Mouse (Mus musculus) heart, embryonic 11.5 days (tissue): Measurements from ENCODE around the gene Tkt. TPM values are rescaled to one million over a fixed set of nuclear protein-coding genes. Genes with fewer than 3 reads are reported as not detected.

Experiments
- ATAC-seq: fragments of 200-750 bp; cut with Nextera tagmentation; replicated peaks from 2 replicates; pipeline ENCODE4 v1.8.0; 2017; ENCODE audit warnings: moderate library complexity; ENCODE audit not compliant: insufficient number of reproducible peaks, low FRiP score, low TSS enrichment
- H3K27ac ChIP-seq: fragments of 300-500 bp; sonication (generic); 2 replicates; pipeline ENCODE4 v1.5.1; 2014; ENCODE audit warnings: mild to moderate bottlenecking, low read depth, low read length
- H3K27me3 ChIP-seq: fragments of 300-500 bp; sonication (generic); 2 replicates; pipeline ENCODE4 v1.6.1; 2014; ENCODE audit warnings: mild to moderate bottlenecking, low read length, mixed read lengths; ENCODE audit not compliant: control insufficient read depth, insufficient read depth
- H3K36me3 ChIP-seq: fragments of 300-500 bp; sonication (generic); 2 replicates; pipeline ENCODE4 v1.6.1; 2014; ENCODE audit warnings: mild to moderate bottlenecking, low read length, moderate library complexity, mixed read lengths; ENCODE audit not compliant: control insufficient read depth, insufficient read depth
- H3K4me1 ChIP-seq: fragments of 300-500 bp; sonication (generic); 2 replicates; pipeline ENCODE4 v1.6.1; 2014; ENCODE audit warnings: low read length; ENCODE audit not compliant: control insufficient read depth, insufficient read depth
- H3K4me2 ChIP-seq: fragments of 300-500 bp; sonication (generic); 2 replicates; pipeline ENCODE4 v1.6.1; 2014; ENCODE audit warnings: mild to moderate bottlenecking, moderate library complexity
- H3K4me3 ChIP-seq: fragments of 300-500 bp; sonication (generic); 2 replicates; pipeline ENCODE4 v1.5.1; 2014; ENCODE audit warnings: low read depth, low read length
- H3K9ac ChIP-seq: fragments of 300-500 bp; sonication (generic); 2 replicates; pipeline ENCODE4 v1.6.1; 2014; ENCODE audit warnings: mild to moderate bottlenecking, low read depth, low read length, moderate library complexity
- H3K9me3 ChIP-seq: fragments of 300-500 bp; sonication (generic); replicated peaks from 2 replicates; pipeline ENCODE4 v1.6.1; 2016; ENCODE audit warnings: low read length; ENCODE audit not compliant: control insufficient read depth
- WGBS: fragments of 180-500 bp; shearing (Covaris S2); extraction: QIAGEN DNeasy Blood & Tissue Kit; methylation state at CpG from one replicate; pipeline ENCODE4 v1.1.7; 2014; ENCODE audit not compliant: insufficient replicate concordance; 5-methylcytosine and 5-hydroxymethylcytosine counted together
- polyA plus RNA-seq: library from polyadenylated mRNA; unstranded; fragments of >200 nt; fragmentation: Nextera tagmentation; extraction: Ambion mirVana; gene quantifications from 2 replicates; pipeline ENCODE4 v1.2.1, GENCODE M21; 2014

The Tkt gene
- polyA plus RNA-seq, 1 experiment from 2014 or later: 38.6 TPM

DNA sequence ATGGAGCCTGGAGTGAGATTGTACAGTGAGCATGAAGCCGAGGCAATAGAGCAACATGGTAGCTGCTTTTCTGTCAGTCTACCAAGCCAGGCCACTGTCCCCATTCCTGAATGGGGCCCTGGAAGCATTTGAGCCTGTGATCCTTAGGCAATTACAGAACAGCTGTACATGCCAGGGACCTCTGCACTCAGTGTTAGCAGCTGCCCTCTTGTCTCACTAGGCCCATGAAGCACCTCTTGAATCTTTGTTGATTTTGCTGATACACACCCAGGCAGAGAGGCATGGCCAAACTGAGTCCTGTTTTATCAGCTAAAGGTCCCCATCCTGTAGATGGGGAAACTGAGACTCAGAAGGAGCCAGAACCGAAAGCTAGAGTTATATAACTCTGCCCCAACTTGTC lies 62.1 kb downstream of the Tkt start:
- peaks cover 10% of the 10 kb centered on the region; the same call in 1 of the 2 replicates for H3K4me1 ChIP-seq
- no peak overlapping the region for H3K9ac ChIP-seq
- H3K27me3 ChIP-seq: no peaks in the 10 kb centered on the region
- WGBS: 72% methylated on average over 2 of the region's 2 CpGs
- no peaks in the 10 kb centered on the region for H3K9me3 ChIP-seq
- H3K4me3 ChIP-seq: no peak overlapping the region
- ATAC-seq: no peak
- no peak overlapping the region for H3K27ac ChIP-seq
- 0 out of 2 replicates have a peak, but pooled peaks cover 2% of the 10 kb centered on the region for H3K36me3 ChIP-seq
- H3K4me2 ChIP-seq: no peak overlapping the region

DNA sequence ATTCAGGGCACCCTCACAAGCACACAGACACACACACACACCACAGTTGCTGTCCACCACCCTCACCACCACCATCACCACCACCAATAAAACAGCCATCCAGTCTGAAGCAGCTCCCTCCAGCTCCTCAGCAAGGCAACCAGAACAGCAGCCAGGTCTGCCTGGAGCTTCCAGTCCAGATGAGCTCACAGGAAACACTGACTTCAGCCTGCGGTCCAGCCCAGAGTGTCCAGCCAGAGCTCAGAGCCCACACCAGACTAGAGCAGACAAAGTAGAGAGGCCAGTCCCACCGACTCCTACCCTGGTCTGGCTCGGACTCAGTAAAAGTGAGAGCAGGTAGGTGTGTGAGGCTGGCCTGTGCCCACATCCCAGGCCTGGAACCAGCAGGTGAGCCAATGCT lies 62.8 kb downstream of the Tkt start:
- peaks cover 10% of the 10 kb centered on the region; the same call in 1 of the 2 replicates for H3K4me1 ChIP-seq
- H3K4me2 ChIP-seq: no peak overlapping the region
- no peaks in the 10 kb centered on the region for H3K9me3 ChIP-seq
- H3K27ac ChIP-seq: no peak overlapping the region
- ATAC-seq: no peak
- H3K27me3 ChIP-seq: no peaks in the 10 kb centered on the region
- H3K9ac ChIP-seq: no peak overlapping the region
- 0 out of 2 replicates have a peak, but pooled peaks cover 2% of the 10 kb centered on the region for H3K36me3 ChIP-seq
- WGBS: 63% methylated on average over 3 of the region's 3 CpGs
- no peak overlapping the region for H3K4me3 ChIP-seq

DNA sequence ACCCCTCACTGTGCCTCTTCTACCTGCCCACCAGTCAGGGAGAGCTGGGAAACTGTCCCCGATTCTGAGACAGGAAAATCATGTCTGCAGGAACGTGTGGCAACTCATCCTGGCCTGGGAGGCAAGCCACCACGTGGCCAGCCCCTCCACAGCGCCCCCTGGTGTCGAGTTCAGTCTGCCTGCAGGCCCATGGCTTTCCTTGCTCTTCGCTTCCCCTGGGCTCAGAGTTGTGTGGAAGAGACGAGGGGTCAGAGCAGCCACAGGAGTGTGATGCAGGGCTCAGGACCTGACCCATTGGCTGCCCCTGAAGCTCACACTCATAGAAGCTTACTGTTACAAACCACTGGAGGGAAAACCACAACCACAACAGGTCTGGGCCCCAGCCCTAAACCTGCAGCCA lies 64.4 kb downstream of the Tkt start:
- Histone ChIP-seq H3K36me3 (0 out of 2 replicates have a peak, but pooled peaks cover 2% of the 10 kb centered on the region), H3K9ac (no peak overlapping the region), H3K4me3 (no peak overlapping the region), H3K4me1 (peaks cover 10% of the 10 kb centered on the region; the same call in 1 of the 2 replicates), H3K9me3 (no peaks in the 10 kb centered on the region), H3K27me3 (no peaks in the 10 kb centered on the region), H3K4me2 (no peak overlapping the region), H3K27ac (no peak overlapping the region)
- WGBS: 17% methylated on average over 7 of the region's 7 CpGs
- no peak for ATAC-seq

DNA sequence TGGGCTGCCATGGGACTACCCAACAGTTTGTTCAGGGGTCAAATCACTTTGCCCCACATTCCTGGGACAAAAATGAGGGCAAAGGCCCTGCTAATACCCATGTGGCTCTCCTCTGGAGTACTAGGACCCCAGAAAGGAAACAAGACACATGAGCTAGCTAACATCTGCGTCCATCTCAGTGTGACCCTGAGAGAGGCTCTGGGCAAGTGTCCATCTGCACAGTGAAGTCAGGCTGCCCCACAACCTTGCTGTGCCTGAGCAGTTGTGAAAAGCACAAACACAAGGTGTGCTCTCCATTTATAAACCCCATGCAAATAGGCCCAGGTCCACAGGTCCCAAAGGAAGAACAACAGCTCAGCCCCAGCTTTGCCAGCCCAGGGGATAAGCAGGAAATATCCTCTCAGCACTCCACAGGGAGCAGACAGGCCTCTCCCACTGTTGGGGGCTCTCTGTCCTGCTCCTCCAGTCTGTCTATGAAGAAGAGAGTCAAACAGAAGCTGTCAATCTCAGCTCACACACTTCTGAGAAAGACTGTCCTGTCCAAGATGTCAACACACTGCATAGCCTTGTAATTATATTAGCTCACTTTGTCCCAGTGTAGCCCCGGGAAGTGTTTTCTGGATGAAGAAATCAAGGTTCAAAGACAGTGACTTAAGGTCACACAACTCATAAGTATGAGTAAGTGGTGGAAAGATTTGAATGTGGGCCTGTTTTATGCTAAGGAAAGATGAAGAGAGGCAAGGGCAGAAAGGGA lies 65.0 kb downstream of the Tkt start:
- Histone ChIP-seq H3K27me3 (no peaks in the 10 kb centered on the region), H3K4me2 (no peak overlapping the region), H3K9me3 (no peaks in the 10 kb centered on the region), H3K36me3 (0 out of 2 replicates have a peak, but pooled peaks cover 2% of the 10 kb centered on the region), H3K4me3 (no peak overlapping the region), H3K27ac (no peak overlapping the region), H3K9ac (no peak overlapping the region), H3K4me1 (peaks cover 10% of the 10 kb centered on the region; the same call in 1 of the 2 replicates)
- 82% methylated on average over 2 of the region's 2 CpGs for WGBS
- no peak for ATAC-seq

DNA sequence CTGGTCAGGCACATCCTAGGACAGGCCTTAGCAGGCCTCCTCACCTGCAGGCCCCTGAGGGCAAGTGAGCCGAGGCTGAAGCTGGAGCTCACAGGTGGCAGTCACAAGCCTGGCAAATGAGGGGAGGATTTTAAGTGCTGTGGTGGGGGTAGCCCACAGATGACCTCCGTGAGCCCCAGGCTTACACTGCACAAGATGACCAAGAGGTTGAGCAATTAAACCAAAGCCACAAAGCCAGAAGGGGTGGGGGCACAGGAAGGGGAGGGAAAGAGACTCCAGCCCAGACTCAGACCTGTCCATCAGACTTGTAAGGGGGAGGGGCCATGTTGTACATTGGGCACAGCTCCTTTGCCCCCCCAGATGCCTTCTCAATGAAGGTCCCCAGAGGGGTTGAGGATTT lies 68.6 kb downstream of the Tkt start:
- H3K4me3 ChIP-seq: no peak overlapping the region
- no peaks in the 10 kb centered on the region for H3K36me3 ChIP-seq
- 90% methylated on average over 2 of the region's 2 CpGs for WGBS
- H3K9me3 ChIP-seq: no peaks in the 10 kb centered on the region
- no peak for ATAC-seq
- no peak overlapping the region for H3K27ac ChIP-seq
- no peak overlapping the region for H3K9ac ChIP-seq
- no peaks in the 10 kb centered on the region for H3K27me3 ChIP-seq
- H3K4me1 ChIP-seq: peaks cover 11% of the 10 kb centered on the region
- H3K4me2 ChIP-seq: no peak overlapping the region

DNA sequence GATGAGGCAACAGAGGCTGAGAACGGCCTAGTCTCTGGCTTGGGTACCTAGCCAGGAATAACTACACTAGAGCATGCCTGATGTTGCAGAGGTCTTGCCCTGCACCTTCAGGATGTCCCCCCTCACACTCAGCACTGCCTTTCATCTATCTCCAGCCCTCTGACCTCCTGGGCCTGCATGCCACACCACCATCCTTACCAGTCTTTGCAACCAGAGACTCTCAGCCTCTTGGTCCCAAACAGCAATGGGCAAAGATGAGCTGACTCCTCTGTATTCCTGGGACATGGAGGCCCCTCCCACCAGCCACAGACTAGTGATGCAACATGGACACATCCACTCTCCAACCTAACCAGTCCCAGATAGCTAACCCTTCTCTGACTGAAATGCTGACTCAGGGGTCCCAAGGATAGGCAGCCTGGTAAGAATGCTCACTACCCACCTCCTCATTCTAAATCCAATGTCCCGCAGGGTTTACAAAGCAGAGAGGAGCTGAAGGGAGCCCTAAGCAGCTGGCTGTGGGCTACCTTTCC lies 70.7 kb downstream of the Tkt start:
- H3K9me3 ChIP-seq: no peaks in the 10 kb centered on the region
- ATAC-seq: no peak
- H3K27me3 ChIP-seq: no peaks in the 10 kb centered on the region
- no peak overlapping the region for H3K4me3 ChIP-seq
- H3K9ac ChIP-seq: no peak overlapping the region
- H3K4me1 ChIP-seq: peaks cover 14% of the 10 kb centered on the region
- no peak overlapping the region for H3K27ac ChIP-seq
- no peak overlapping the region for H3K4me2 ChIP-seq
- WGBS: 92% methylated on average over 2 of the region's 2 CpGs
- no peaks in the 10 kb centered on the region for H3K36me3 ChIP-seq

DNA sequence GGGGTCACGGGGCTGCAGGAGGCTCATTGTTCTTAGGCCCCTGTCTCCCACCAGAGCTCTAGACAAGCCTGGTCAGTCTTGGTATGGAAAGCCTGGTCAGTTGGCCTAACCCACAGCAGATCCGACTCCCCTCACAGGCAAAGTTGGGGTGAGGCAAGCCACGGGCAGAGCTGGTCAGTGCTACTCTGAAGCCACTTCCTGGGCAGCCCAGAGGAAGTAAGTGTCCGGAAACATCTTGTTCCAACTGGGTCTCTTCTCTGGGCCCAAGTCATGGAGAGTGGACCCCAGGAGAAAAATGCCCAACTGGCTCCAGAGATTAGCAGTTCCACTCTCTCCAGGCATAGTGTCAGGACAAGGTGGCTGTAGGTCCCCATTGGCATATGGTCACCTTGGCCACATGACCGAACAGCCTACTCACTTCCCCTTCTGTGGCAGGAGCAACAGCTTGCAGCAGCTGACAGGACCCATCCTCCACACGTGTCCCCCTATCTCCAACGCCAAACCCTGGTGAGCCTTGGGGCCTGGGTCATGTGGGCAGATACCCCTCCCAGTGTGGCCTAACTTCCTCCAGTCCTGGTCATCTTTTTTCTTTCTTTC lies 71.9 kb downstream of the Tkt start:
- H3K27ac ChIP-seq: no peak overlapping the region
- WGBS: 58% methylated on average over 7 of the region's 7 CpGs
- H3K9me3 ChIP-seq: no peaks in the 10 kb centered on the region
- no peak overlapping the region for H3K4me2 ChIP-seq
- ATAC-seq: no peak
- H3K27me3 ChIP-seq: no peaks in the 10 kb centered on the region
- H3K4me1 ChIP-seq: peaks cover 19% of the 10 kb centered on the region
- H3K4me3 ChIP-seq: no peak overlapping the region
- H3K9ac ChIP-seq: no peak overlapping the region
- H3K36me3 ChIP-seq: no peaks in the 10 kb centered on the region

DNA sequence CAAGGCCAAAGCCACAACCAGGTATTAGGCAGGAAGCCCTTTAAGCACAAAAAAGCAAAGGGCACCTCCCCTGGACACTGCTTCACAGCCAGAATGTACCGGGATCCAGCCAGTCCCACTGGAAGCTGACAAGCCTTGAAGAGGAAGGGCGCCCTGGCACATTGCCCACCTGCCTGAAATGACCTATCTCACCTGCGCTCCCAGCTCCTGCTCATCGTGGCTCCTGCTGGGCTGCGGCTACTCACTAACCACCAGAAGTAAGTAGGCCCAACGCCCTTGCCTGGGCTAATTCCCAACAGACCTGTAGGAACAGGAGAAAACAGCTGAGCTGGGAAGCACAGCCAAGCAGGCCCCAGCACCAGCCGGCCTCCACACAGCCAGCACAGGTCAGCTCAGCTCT lies 74.0 kb downstream of the Tkt start:
- Histone ChIP-seq H3K36me3 (no peaks in the 10 kb centered on the region), H3K4me2 (no peak overlapping the region), H3K9me3 (no peaks in the 10 kb centered on the region), H3K4me1 (peaks cover 22% of the 10 kb centered on the region), H3K27ac (no peak overlapping the region), H3K9ac (no peak overlapping the region), H3K4me3 (no peak overlapping the region), H3K27me3 (no peaks in the 10 kb centered on the region)
- no peak for ATAC-seq
- 80% methylated on average over 7 of the region's 7 CpGs for WGBS
